In genomic region chr2:94246180-94246611, GRCm38 (mm10) we compare ENCODE assay signal across 11 mouse cellular contexts.
DNase-seq lines count a peak whose midpoint lies in the region; ATAC-seq lines count a peak whose summit lies in the region.
"Had no signal": no experiment of that assay in that cellular context is flagged by ENCODE, and none has a peak within 500 bp of the region (broad histone marks: within the 10 kb centered on the region; RNA-seq: fewer than 3 reads in every experiment).

No protein-coding gene starts in this region.

- peak overlapping the region; percentile 45 for H3K4me2 ChIP-seq in embryonic facial prominence, embryonic 12.5 days (replicated peaks)
- peak overlapping the region; percentile 94 for H3K4me2 ChIP-seq in hindbrain, embryonic 16.5 days (ENCODE audit: low read length)
- H3K4me2 ChIP-seq in kidney, embryonic 14.5 days (replicated peaks; ENCODE audit: low read depth, low read length) = no peak overlapping the region

- H3K9ac ChIP-seq in embryonic facial prominence, embryonic 12.5 days = no peak overlapping the region
- H3K9ac ChIP-seq in hindbrain, embryonic 16.5 days (ENCODE audit: low read depth, low read length) = peak overlapping the region; percentile 69
- no peak overlapping the region for H3K9ac ChIP-seq in kidney, embryonic 14.5 days (ENCODE audit: low read depth, low read length)
- H3K9ac ChIP-seq: limb, embryonic 15.5 days had no signal

- H3K4me3 ChIP-seq in embryonic facial prominence, embryonic 12.5 days = no peak overlapping the region
- H3K4me3 ChIP-seq in embryonic facial prominence, embryonic 10.5 days = no peak overlapping the region
- H3K4me3 ChIP-seq in hindbrain, embryonic 16.5 days (ENCODE audit: low read length) = peak overlapping the region; percentile 42
- no peak overlapping the region for H3K4me3 ChIP-seq in kidney, embryonic 14.5 days (ENCODE audit: low read length)
- H3K4me3 ChIP-seq: limb, embryonic 15.5 days had no signal

- DNase-seq in embryonic facial prominence, embryonic 10.5 days (ENCODE audit: low spot score) = no peak
- DNase-seq in right cerebral cortex, postnatal 25 days = peak; percentile 33
- DNase-seq in right cerebral cortex, postnatal 14 days = no peak
- no peak for DNase-seq in gastrocnemius, adult 8-10 months (ENCODE audit: low spot score in 2 of 2)
- no peak for DNase-seq in ovary, postnatal 36 days (ENCODE audit: low spot score)

- H3K36me3 ChIP-seq in embryonic facial prominence, embryonic 12.5 days = no peaks in the 10 kb centered on the region
- H3K36me3 ChIP-seq in embryonic facial prominence, embryonic 10.5 days (replicated peaks) = no peaks in the 10 kb centered on the region
- H3K36me3 ChIP-seq in hindbrain, embryonic 16.5 days (ENCODE audit: control insufficient read depth, insufficient read depth, low read length) = no peaks in the 10 kb centered on the region
- no peaks in the 10 kb centered on the region for H3K36me3 ChIP-seq in kidney, embryonic 14.5 days (ENCODE audit: control insufficient read depth, insufficient read depth, low read length)
- H3K36me3 ChIP-seq: limb, embryonic 15.5 days had no signal

- peaks cover 3% of the 10 kb centered on the region for H3K4me1 ChIP-seq in embryonic facial prominence, embryonic 12.5 days
- H3K4me1 ChIP-seq in embryonic facial prominence, embryonic 10.5 days = peaks cover 29% of the 10 kb centered on the region
- H3K4me1 ChIP-seq in hindbrain, embryonic 16.5 days (ENCODE audit: control insufficient read depth, insufficient read depth, low read depth, low read length) = peaks cover 27% of the 10 kb centered on the region
- H3K4me1 ChIP-seq in kidney, embryonic 14.5 days (ENCODE audit: control insufficient read depth, insufficient read depth, low read length) = 0 out of 2 replicates have a peak, but pooled peaks cover 3% of the 10 kb centered on the region

- H3K9me3 ChIP-seq in embryonic facial prominence, embryonic 12.5 days = no peaks in the 10 kb centered on the region
- H3K9me3 ChIP-seq in embryonic facial prominence, embryonic 10.5 days = no peaks in the 10 kb centered on the region
- no peaks in the 10 kb centered on the region for H3K9me3 ChIP-seq in hindbrain, embryonic 16.5 days (ENCODE audit: control insufficient read depth, low read length)
- H3K9me3 ChIP-seq in kidney, embryonic 14.5 days (ENCODE audit: control insufficient read depth, low read length) = no peaks in the 10 kb centered on the region
- H3K9me3 ChIP-seq: limb, embryonic 15.5 days had no signal

- peaks cover 86% of the 10 kb centered on the region for H3K27me3 ChIP-seq in embryonic facial prominence, embryonic 12.5 days
- H3K27me3 ChIP-seq in embryonic facial prominence, embryonic 10.5 days (replicated peaks; ENCODE audit: low read depth, poor library complexity, severe bottlenecking) = peaks cover 82% of the 10 kb centered on the region
- H3K27me3 ChIP-seq in hindbrain, embryonic 16.5 days (replicated peaks; ENCODE audit: control insufficient read depth, insufficient read depth, low read length) = peaks cover 15% of the 10 kb centered on the region
- peaks cover 72% of the 10 kb centered on the region for H3K27me3 ChIP-seq in kidney, embryonic 14.5 days (ENCODE audit: control insufficient read depth, insufficient read depth, low read length)

- ATAC-seq in embryonic facial prominence, embryonic 12.5 days (ENCODE audit: insufficient number of reproducible peaks, insufficient read depth, low FRiP score, low TSS enrichment) = no peak
- peak; percentile 0; the same call in 1 of the 2 replicates for ATAC-seq in hindbrain, embryonic 16.5 days
- ATAC-seq in kidney, embryonic 14.5 days (ENCODE audit: low FRiP score, low TSS enrichment) = no peak
- ATAC-seq: inflammation-experienced regulatory T-cells, adult 6 months had no signal

- WGBS in embryonic facial prominence, embryonic 12.5 days = 44% methylated on average over 9 of the region's 9 CpGs
- WGBS in embryonic facial prominence, embryonic 10.5 days = 40% methylated on average over 9 of the region's 9 CpGs
- WGBS in hindbrain, embryonic 16.5 days = 19% methylated on average over 9 of the region's 9 CpGs
- WGBS in kidney, embryonic 14.5 days = 39% methylated on average over 9 of the region's 9 CpGs

- no peak overlapping the region for H3K27ac ChIP-seq in embryonic facial prominence, embryonic 12.5 days
- H3K27ac ChIP-seq in embryonic facial prominence, embryonic 10.5 days (replicated peaks) = no peak overlapping the region
- H3K27ac ChIP-seq in hindbrain, embryonic 16.5 days (ENCODE audit: low read depth, low read length) = peak overlapping the region; percentile 89
- H3K27ac ChIP-seq in kidney, embryonic 14.5 days (ENCODE audit: low read depth, low read length) = no peak overlapping the region
- H3K27ac ChIP-seq: limb, embryonic 15.5 days; macrophage had no signal
